Mouse (Mus musculus) lung, embryonic 16.5 days (tissue): ENCODE data around the gene Stx6. TPM values are rescaled to one million over a fixed set of nuclear protein-coding genes. Genes with fewer than 3 reads are reported as not detected.

Experiments
- ATAC-seq: fragments of 200-750 bp; cut with Nextera tagmentation; 2 replicates; pipeline ENCODE4 v1.8.0; 2017; ENCODE audit warnings: low read depth, mild to moderate bottlenecking, moderate library complexity
- H3K27ac ChIP-seq: fragments of 300-500 bp; sonication (generic); 2 replicates; pipeline ENCODE4 v1.5.1; 2014; ENCODE audit warnings: mild to moderate bottlenecking, control low read depth, low read length
- H3K27me3 ChIP-seq: fragments of 300-500 bp; sonication (generic); 2 replicates; pipeline ENCODE4 v1.6.1; 2014; ENCODE audit warnings: low read depth, low read length, mixed read lengths; ENCODE audit not compliant: control insufficient read depth, insufficient read depth
- H3K36me3 ChIP-seq: fragments of 300-500 bp; sonication (generic); 2 replicates; pipeline ENCODE4 v1.6.1; 2014; ENCODE audit warnings: low read length; ENCODE audit not compliant: control insufficient read depth, insufficient read depth
- H3K4me1 ChIP-seq: fragments of 300-500 bp; sonication (generic); replicated peaks from 2 replicates; pipeline ENCODE4 v1.6.1; 2014; ENCODE audit warnings: low read length, mixed read lengths; ENCODE audit not compliant: control insufficient read depth, insufficient read depth
- H3K4me2 ChIP-seq: fragments of 300-500 bp; sonication (generic); 2 replicates; pipeline ENCODE4 v1.6.1; 2014; ENCODE audit warnings: low read depth, low read length, control low read depth
- H3K4me3 ChIP-seq: fragments of 300-500 bp; sonication (generic); 2 replicates; pipeline ENCODE4 v1.5.1; 2014; ENCODE audit warnings: mild to moderate bottlenecking, low read length, control low read depth
- H3K9ac ChIP-seq: fragments of 300-500 bp; sonication (generic); 2 replicates; pipeline ENCODE4 v1.6.1; 2014; ENCODE audit warnings: low read length, control low read depth
- H3K9me3 ChIP-seq: fragments of 300-500 bp; sonication (generic); 2 replicates; pipeline ENCODE4 v1.6.1; 2016; ENCODE audit warnings: low read length; ENCODE audit not compliant: control insufficient read depth
- WGBS: fragments of 180-500 bp; shearing (Covaris S2); extraction: QIAGEN DNeasy Blood & Tissue Kit; methylation state at CpG from one replicate; pipeline ENCODE4 v1.1.7; 2014; 5-methylcytosine and 5-hydroxymethylcytosine counted together
- polyA plus RNA-seq: library from polyadenylated mRNA; unstranded; fragments of >200 nt; fragmentation: Nextera tagmentation; extraction: Ambion mirVana; gene quantifications from 2 replicates; pipeline ENCODE4 v1.2.1, GENCODE M21; 2015

Stx6 gene
- polyA plus RNA-seq, 1 experiment from 2014 or later = 72.8 TPM

DNA sequence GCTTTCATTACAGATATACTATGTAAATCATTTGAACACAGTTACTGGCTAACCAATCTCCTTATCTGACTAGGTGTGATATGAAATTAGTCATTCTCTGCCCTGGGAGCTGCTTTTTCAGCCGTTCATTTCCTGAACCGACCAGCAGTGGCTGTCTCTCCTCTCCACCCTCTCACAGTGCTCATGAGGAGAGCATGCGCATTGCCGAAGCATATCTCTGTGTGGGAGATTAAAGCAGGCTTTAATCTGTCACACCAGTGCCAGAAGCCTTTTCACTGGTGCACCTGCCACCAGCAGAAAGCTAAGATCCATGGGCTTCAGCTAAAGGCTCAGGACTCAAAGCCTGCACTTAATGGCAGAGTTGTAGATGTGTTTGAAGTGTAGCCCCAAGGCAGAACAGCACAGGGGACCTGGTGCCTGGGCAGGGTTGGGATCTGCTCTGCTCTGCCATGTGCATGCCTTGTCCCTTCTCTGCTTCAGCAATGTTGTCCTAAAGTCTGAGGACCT is 42.9 kb downstream of the Stx6 start:
- no peaks in the 10 kb centered on the region for H3K27me3 ChIP-seq
- H3K4me2 ChIP-seq = no peak overlapping the region
- no peaks in the 10 kb centered on the region for H3K9me3 ChIP-seq
- 0 out of 2 replicates have a peak, but pooled peaks cover 5% of the 10 kb centered on the region for H3K36me3 ChIP-seq
- peaks cover 29% of the 10 kb centered on the region for H3K4me1 ChIP-seq
- no peak overlapping the region for H3K27ac ChIP-seq
- ATAC-seq = peak; percentile 17
- 41% methylated on average over 4 of the region's 4 CpGs for WGBS
- H3K4me3 ChIP-seq = no peak overlapping the region
- no peak overlapping the region for H3K9ac ChIP-seq

DNA sequence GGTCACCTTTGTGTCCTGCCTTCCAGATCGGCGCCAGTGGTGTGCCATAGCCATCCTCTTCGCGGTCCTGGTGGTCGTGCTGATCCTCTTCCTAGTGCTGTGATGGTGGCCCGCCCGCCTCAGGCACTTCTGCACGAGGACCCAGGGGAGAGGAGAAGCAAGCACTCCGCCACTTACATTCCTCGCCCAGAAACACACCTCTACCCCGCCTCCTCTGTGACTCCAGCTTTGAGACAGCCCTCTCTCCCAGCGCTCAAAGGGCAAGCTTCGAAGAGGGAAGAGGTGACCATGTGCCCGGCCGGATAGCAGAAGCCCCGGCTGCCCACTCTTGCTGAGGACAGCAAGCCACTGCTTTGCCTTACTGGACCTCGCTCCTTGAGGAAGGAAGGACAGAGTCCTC is 43.4 kb downstream of the Stx6 start:
- ATAC-seq = peak; percentile 60
- Histone ChIP-seq H3K36me3 (0 out of 2 replicates have a peak, but pooled peaks cover 5% of the 10 kb centered on the region), H3K4me1 (peaks cover 29% of the 10 kb centered on the region), H3K27ac (no peak overlapping the region), H3K9ac (no peak overlapping the region), H3K27me3 (no peaks in the 10 kb centered on the region), H3K9me3 (no peaks in the 10 kb centered on the region), H3K4me3 (no peak overlapping the region), H3K4me2 (no peak overlapping the region)
- WGBS = 77% methylated on average over 17 of the region's 17 CpGs

DNA sequence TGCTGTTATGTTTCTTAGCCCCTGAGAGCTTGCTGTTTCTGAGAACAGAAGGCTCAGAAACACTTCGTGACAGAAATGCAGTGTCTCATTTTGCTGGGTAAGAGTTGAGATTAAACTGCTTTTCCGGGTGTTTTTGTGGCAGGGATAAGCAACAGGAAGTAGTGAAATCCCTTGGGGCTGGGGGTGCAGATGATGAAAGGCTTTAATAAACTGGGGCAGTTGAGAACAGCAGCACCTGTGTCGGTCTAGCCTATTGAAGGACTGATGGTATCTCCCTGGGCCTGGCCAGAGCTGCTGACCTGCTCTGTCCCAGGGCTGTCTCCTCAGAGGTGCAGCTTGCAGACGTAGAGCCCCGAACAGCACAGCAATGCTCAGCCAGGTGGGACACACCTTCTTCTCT is 44.0 kb downstream of the Stx6 start:
- no peak overlapping the region for H3K4me2 ChIP-seq
- ATAC-seq = no peak
- 0 out of 2 replicates have a peak, but pooled peaks cover 5% of the 10 kb centered on the region for H3K36me3 ChIP-seq
- H3K27ac ChIP-seq = no peak overlapping the region
- peaks cover 29% of the 10 kb centered on the region for H3K4me1 ChIP-seq
- H3K9me3 ChIP-seq = no peaks in the 10 kb centered on the region
- no peaks in the 10 kb centered on the region for H3K27me3 ChIP-seq
- H3K4me3 ChIP-seq = no peak overlapping the region
- 80% methylated on average over 5 of the region's 5 CpGs for WGBS
- H3K9ac ChIP-seq = no peak overlapping the region

DNA sequence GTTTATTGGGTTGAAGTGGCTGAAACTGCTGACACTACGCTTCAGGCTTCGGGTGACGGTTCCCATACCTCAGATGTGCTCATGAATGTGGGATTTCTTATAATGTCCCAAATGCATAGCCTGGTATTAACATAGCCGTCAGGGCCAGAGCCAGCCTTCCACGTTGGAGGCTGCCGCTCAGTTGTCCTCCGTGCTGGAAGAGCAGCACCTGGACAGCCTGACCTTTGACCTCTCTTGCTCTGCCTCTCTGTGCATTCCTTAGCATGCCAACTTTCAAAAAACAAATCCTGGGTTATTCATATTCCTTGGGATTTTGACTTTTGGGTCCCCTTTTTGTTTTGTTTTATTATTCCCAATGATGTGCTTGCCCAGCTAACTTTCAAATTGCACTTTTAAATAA is 44.6 kb downstream of the Stx6 start:
- Histone ChIP-seq H3K27me3 (no peaks in the 10 kb centered on the region), H3K4me2 (no peak overlapping the region), H3K4me1 (peaks cover 29% of the 10 kb centered on the region), H3K27ac (no peak overlapping the region), H3K9ac (no peak overlapping the region), H3K4me3 (no peak overlapping the region), H3K36me3 (0 out of 2 replicates have a peak, but pooled peaks cover 5% of the 10 kb centered on the region), H3K9me3 (no peaks in the 10 kb centered on the region)
- WGBS = 80% methylated on average over 7 of the region's 7 CpGs
- ATAC-seq = no peak

DNA sequence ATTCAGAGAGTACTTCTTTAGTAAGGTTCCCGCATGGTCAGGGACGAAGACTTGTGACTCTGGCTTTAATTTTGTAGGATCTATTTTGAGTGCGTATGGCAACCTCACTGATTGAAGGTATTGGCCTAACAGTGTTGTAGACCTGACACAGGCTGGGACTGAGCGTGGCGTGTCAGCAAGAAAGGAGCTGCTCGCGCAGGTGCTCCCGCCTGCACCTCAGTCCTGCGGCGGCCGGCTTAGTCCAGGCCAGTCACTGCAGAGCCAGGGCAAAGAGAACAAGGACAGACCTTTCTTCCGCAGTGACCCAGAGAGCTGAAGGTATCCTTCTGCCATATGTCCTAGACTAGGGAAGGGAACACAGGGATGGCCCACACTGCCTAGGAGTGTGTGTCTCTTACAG is 45.4 kb downstream of the Stx6 start:
- no peak for ATAC-seq
- Histone ChIP-seq H3K4me3 (no peak overlapping the region), H3K27me3 (no peaks in the 10 kb centered on the region), H3K9me3 (no peaks in the 10 kb centered on the region), H3K4me2 (no peak overlapping the region), H3K27ac (no peak overlapping the region), H3K4me1 (peaks cover 31% of the 10 kb centered on the region), H3K36me3 (0 out of 2 replicates have a peak, but pooled peaks cover 2% of the 10 kb centered on the region), H3K9ac (no peak overlapping the region)
- 96% methylated on average over 12 of the region's 12 CpGs for WGBS

DNA sequence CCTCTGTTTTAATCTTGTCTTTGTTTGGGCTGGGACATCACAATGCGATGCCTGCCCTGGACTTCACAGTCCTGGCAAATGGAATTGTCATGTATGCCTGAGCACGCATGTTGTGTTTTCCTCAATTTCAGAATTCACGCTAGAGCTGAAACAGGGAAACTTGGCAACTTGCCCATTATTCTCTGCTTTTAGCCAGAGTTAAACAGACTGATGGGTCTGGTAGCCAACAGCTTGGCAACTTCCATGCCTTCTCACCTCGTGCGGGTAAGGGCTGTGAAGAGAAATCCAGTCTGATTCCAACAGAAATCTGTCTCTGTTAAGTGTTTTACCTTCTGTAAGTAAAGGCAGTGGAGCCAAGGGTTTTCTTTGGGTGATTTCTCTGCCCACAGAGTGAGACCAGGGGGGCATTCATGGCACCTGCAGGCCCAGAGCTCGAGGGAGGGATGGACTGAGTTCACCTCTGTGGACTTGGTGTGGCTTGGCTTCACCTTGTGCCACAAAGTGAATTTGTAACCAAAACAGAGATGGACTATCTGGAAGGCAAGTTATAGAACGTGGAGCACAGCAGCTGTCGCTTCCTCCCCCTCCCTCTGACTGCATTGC is 46.1 kb downstream of the Stx6 start:
- 60% methylated on average over 8 of the region's 8 CpGs for WGBS
- Histone ChIP-seq H3K36me3 (0 out of 2 replicates have a peak, but pooled peaks cover 2% of the 10 kb centered on the region), H3K4me2 (no peak overlapping the region), H3K4me1 (peaks cover 27% of the 10 kb centered on the region), H3K27ac (no peak overlapping the region), H3K9me3 (no peaks in the 10 kb centered on the region), H3K9ac (no peak overlapping the region), H3K27me3 (no peaks in the 10 kb centered on the region), H3K4me3 (no peak overlapping the region)
- no peak for ATAC-seq

DNA sequence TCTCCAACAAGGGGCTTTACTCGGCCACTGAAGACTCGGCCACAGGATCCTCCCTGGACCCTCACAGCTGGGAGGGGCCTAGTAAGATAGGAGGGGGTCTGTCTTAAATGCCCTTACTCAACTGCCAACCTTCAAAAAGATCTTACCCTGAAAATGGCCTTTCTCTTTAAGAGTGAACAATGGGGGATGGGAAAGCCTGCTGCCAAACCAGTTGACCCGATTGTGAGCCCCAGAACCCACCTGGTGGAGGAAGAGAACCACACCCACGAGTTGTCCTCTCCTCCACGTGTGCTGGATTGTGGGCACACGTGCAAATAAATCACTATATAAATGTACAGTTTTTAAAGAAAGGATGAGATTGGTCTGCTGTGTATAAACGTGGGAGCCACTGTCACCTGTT is 46.8 kb downstream of the Stx6 start:
- no peak overlapping the region for H3K27ac ChIP-seq
- 53% methylated on average over 7 of the region's 7 CpGs for WGBS
- H3K4me2 ChIP-seq = no peak overlapping the region
- 0 out of 2 replicates have a peak, but pooled peaks cover 2% of the 10 kb centered on the region for H3K36me3 ChIP-seq
- no peak for ATAC-seq
- no peaks in the 10 kb centered on the region for H3K27me3 ChIP-seq
- no peak overlapping the region for H3K9ac ChIP-seq
- H3K9me3 ChIP-seq = no peaks in the 10 kb centered on the region
- H3K4me1 ChIP-seq = peaks cover 24% of the 10 kb centered on the region
- H3K4me3 ChIP-seq = no peak overlapping the region

DNA sequence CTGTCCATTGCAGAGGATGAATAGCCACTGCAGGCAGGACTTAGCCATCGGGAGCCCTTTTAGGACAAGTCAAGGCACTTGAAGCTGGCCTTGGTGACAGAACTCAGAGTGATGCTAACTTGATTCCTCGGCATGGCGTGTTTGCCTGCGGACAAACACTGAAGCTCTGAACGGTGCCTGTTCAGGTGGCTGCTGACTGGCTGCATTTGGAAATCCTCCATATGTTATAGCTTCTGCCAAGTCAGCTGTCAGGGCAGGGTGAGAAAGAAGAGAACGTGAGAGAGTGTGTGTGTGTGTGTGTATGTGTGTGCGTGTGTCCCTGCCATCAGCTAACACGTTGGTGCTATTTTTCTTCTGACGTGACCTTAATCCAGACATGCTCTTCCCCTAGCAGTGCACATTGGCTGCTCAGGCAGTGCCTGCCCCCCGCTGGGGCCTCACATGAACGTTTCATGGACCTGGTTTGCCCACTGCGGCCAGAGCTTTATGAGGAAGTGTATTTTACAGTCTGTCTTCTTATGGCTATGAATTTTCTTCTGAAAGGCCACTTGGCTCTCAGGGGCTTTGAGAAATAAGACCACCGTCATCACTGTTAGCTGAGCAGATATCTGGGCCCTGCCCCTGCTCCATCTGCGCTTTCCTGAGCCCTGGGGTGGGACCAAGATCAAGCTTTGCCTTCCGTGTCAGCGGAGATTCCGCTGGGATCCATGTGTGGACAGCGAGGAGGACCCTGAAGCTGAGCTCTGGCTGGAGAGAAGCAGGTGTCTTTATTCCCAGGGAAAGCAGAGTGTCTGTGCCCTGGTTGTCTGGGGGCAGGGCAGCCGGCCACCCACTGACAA is 47.5 kb downstream of the Stx6 start:
- Histone ChIP-seq H3K36me3 (no peaks in the 10 kb centered on the region), H3K4me3 (no peak overlapping the region), H3K27me3 (no peaks in the 10 kb centered on the region), H3K27ac (no peak overlapping the region), H3K9ac (no peak overlapping the region), H3K4me2 (no peak overlapping the region), H3K4me1 (peaks cover 22% of the 10 kb centered on the region), H3K9me3 (no peaks in the 10 kb centered on the region)
- ATAC-seq = 0 out of 2 replicates have a peak, but pooled peaks have one; percentile 11
- 48% methylated on average over 19 of the region's 19 CpGs for WGBS

DNA sequence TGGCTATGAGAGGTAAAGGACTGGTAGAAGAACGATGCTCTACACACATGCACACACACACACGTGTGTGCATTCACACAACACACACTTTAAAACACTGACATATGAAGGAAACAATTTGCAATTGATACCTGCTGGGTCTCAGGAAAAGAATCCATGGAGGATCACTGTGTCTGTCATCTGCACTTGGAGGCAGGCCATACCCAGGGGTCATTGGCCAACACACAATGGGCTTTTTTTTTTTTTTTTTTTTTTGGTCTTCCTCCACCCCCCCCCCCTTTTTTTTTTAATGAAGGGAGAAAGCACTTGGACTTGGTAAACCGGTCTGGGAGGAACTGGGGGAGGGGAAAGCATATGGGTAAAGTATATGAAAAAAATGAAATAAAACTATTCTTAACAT is 49.3 kb downstream of the Stx6 start:
- H3K4me3 ChIP-seq = no peak overlapping the region
- ATAC-seq = no peak
- no peak overlapping the region for H3K9ac ChIP-seq
- H3K27me3 ChIP-seq = no peaks in the 10 kb centered on the region
- no peak overlapping the region for H3K27ac ChIP-seq
- peaks cover 32% of the 10 kb centered on the region for H3K4me1 ChIP-seq
- no peaks in the 10 kb centered on the region for H3K9me3 ChIP-seq
- 54% methylated on average over 3 of the region's 3 CpGs for WGBS
- no peaks in the 10 kb centered on the region for H3K36me3 ChIP-seq
- no peak overlapping the region for H3K4me2 ChIP-seq
